Mouse (Mus musculus) T-cell, adult 2 months (primary cell): ENCODE results near the gene Adk.
"Not testable (repeated sequence)": the region's sequence is repeated elsewhere in the genome, so short reads cannot be mapped to it uniquely, and the experiment has no call there.

Experiments
- DNase-seq: peaks from one replicate; pipeline ENCODE4 v3.0.0; 2022; ENCODE audit warnings: low spot score

Gene Adk

GRCm38 (mm10) chr14:21439785-21440184, 387.4 kb downstream of the Adk start:
- no peak for DNase-seq

GRCm38 (mm10) chr14:21440526-21440925, 388.2 kb downstream of the Adk start:
- DNase-seq, result no peak

- no peak for DNase-seq
Observed at GRCm38 (mm10) chr14:21441772-21442533, 389.6 kb downstream of the Adk start.

DNA sequence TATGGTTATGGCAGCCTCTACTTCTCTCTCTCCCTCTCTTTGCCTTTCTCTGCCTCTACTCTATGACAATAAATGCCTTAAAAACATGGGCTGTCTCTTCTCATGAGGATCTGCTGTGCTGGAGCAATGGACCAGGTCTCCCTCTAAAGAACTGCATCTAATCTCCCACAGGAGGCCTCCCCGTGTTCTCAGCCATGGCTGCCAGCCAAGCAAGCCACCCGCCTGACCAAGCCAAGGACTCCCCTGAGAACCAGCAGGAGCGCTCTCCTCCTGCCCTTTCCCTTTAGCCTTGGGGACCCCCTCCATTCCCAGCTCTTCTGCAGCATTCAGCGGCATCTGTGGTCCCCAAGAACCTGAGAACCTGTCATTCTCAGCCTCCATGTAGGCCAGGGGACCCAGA, 400.2 kb downstream of the Adk start:
- no peak for DNase-seq

DNA sequence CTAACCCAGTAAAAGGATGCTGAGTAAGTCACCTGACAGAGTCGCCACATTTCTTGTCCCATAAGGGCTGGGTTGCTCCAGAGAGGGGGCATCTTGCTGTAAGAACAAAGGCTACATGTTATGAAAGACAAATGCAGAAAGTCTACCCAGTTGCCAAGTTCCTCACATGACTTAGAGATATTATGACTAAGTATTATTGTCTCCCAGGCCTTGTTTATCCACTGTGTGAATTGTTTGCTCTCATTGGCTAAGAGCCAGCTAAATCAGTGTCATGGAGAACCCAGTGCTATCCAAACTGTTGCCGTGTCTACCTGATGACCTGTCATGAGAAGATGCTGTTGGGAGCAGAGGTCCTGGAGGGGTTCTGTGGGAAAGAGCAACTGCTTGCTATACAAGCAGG, 401.5 kb downstream of the Adk start:
- DNase-seq, result no peak

DNA sequence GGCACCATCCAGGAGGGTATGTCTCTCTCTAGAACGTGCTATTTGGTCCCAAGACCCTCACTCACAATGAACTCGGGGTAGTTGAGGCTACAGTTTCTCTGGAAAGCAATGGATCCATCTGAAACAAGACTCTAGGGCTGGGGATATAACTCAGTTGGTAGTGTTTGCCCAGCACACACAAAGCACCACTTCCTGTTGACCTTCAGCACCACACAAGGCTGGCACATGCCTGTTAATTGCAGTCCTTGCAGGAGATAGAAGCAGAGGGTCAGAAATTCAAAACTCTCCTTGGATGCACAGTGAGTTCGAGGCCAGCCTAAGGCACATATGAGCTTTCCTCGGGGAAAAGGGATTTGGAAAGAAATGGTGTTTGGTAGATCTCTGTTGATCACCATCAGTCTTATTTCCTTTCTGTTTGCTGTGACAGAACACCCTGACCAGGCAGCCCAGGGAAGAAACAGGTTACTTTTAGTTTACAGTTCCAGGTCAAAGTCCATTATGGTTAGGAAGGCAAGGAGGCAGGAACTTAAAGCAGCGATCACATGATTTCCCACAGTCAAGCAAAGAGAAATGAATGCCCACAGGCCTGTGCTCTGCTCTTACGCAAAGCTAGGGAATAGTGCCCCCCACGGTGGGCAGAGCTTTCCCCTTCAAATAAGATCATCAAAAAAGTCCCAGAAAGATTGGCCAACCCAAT, 403.4 kb downstream of the Adk start:
- DNase-seq, result no peak

DNA sequence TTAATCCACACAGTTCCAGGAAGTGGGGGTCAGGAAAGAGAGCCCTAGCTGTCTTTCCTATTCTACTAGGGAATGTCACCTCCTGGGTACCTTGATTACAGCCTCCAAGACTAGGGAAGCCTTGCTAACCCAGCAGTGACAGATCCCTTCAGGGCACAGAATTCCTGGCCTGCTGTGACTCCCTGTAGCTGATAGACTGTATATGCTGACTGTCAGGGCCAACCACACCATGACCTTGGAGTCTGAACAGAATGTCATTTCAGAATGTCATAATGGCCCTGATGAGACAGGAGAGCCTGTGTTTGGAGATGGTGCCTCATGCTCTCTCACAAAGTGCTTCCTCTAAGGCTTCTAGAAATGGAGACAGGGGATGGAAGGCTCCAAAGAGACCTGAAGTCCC, 404.2 kb downstream of the Adk start:
- DNase-seq, result no peak

GRCm38 (mm10) chr14:21457876-21458275, 405.5 kb downstream of the Adk start:
- DNase-seq, result no peak

- no peak for DNase-seq
Observed at GRCm38 (mm10) chr14:21458696-21459095, 406.3 kb downstream of the Adk start.

GRCm38 (mm10) chr14:21459163-21459562, 406.8 kb downstream of the Adk start:
- no peak for DNase-seq

GRCm38 (mm10) chr14:21462398-21462797, 410.0 kb downstream of the Adk start:
- DNase-seq, result no peak

- DNase-seq, result no peak
Observed at GRCm38 (mm10) chr14:21463117-21463712, 410.8 kb downstream of the Adk start.

DNA sequence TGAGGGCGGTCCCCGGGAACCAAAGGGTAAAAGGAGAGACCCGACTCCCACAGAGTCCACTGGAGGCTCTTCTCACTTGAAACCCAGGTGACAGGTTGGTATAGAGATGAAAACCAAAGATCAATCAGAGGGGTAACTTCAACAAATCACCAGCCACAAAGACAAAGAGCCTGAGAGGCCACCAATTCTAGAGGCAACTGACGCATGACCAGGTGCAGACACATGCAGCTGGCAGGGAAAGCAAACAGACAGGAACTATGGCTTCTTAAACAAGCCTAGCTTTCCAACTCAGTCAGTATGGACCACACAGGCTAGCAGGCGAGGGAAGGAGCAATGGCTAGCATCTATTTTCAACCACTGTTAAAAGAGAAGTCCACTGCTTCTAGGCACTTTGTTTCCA, 418.0 kb downstream of the Adk start:
- no peak for DNase-seq

- DNase-seq, result no peak
Observed at GRCm38 (mm10) chr14:21471975-21472374, 419.6 kb downstream of the Adk start.

DNA sequence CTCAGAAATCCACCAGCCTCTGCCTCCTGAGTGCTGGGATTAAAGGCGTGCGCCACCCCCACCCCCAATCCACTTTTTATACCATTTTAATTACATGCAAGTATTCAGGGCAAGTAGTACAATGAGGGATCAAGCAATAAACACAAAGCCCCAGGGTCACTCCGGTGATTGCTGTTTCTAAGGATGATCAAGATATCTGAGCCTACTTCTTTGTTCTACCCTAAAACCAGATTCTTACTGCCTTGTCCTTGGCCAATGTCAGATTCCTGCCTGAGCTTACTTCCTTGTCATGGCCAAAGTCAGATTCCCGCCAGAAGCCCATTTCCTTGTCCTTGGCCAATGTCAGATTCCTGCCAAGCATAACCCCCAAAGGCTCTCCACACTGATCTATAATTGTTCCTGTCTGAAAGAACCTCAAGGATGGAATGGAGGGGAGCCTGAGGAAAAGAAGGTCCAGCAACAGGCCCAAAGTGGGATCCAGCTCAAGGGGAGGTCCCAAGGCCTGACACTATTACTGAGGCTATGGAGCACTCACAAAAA, 422.3 kb downstream of the Adk start:
- not testable (repeated sequence) for DNase-seq

DNA sequence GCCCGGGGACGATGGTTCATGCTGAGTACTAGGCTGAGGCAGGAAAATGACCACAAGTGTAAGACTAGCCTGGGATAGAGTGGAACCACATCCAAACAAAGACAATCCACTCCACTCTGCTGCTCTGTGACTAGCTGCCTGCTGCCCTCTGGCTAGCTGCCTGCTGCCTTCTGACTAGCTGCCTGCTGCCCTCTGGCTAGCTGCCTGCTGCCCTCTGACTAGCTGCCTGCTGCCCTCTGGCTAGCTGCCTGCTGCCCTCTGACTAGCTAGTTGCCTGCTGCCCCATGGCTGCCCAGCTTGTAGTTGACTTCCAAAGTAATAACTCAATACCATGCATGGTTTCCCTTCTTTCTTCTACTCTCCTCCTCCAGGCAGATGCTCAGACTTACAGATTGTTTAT, 424.8 kb downstream of the Adk start:
- no peak for DNase-seq

- DNase-seq, result no peak
Observed at GRCm38 (mm10) chr14:21479566-21479965, 427.2 kb downstream of the Adk start.

GRCm38 (mm10) chr14:21480191-21480590, 427.8 kb downstream of the Adk start:
- DNase-seq, result no peak

DNA sequence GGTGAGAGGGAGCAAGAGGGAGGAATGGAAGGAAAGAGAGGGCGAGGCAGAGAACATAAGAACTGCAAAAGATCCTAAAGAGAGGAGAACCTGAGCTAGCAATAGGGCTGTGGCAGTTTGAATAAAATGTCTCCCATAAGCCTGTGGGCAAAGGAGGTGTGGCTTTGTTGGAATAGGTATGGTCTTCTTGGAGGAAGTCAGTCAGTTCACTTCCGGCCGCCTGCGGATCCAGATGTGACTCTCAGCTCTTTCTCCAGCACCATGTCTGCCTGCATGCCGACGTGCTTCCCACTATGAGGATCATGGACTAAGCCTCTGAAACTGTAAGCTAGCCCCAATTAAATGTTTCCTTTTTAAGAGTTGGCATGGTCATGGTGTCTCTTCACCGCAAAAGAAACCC, 428.9 kb downstream of the Adk start, which contains the start of gene Kat6b:
Gene Kat6b (plus strand): TSS at position 204 of the 400 bp plus-strand sequence.
- DNase-seq, result no peak

GRCm38 (mm10) chr14:21484199-21484598, 431.8 kb downstream of the Adk start:
- no peak for DNase-seq

- no peak for DNase-seq
Observed at GRCm38 (mm10) chr14:21484693-21485092, 432.3 kb downstream of the Adk start.

- DNase-seq, result no peak
Observed at GRCm38 (mm10) chr14:21485961-21486520, 433.7 kb downstream of the Adk start.

GRCm38 (mm10) chr14:21487135-21487534, 434.8 kb downstream of the Adk start:
- not testable (repeated sequence) for DNase-seq
